Mouse (Mus musculus) midbrain, embryonic 10.5 days (tissue): ENCODE data around the gene Hist1h4i. TPM values are rescaled to one million over a fixed set of nuclear protein-coding genes. Genes with fewer than 3 reads are reported as not detected.

Experiments
- DNase-seq: peaks from one replicate; pipeline ENCODE4 v3.0.0-alpha.2; 2017; ENCODE audit warnings: low spot score
- H3K27ac ChIP-seq: fragments of 300-500 bp; sonication (generic); replicated peaks from 2 replicates; pipeline ENCODE4 v1.5.1; 2016; ENCODE audit warnings: mild to moderate bottlenecking
- H3K27me3 ChIP-seq: fragments of 300-500 bp; sonication (generic); 2 replicates; pipeline ENCODE4 v1.6.1; 2016; ENCODE audit warnings: low read depth, mild to moderate bottlenecking; ENCODE audit not compliant: poor library complexity, severe bottlenecking
- H3K36me3 ChIP-seq: fragments of 300-500 bp; sonication (generic); 2 replicates; pipeline ENCODE4 v1.6.1; 2016; ENCODE audit warnings: mild to moderate bottlenecking, moderate library complexity
- H3K4me1 ChIP-seq: fragments of 300-500 bp; sonication (generic); 2 replicates; pipeline ENCODE4 v1.6.1; 2016
- H3K4me3 ChIP-seq: fragments of 300-500 bp; sonication (generic); 2 replicates; pipeline ENCODE4 v1.5.1; 2016; ENCODE audit warnings: mild to moderate bottlenecking, moderate library complexity
- H3K9me3 ChIP-seq: fragments of 300-500 bp; sonication (generic); replicated peaks from 2 replicates; pipeline ENCODE4 v1.6.1; 2016; ENCODE audit warnings: mild to moderate bottlenecking
- WGBS: fragments of 180-500 bp; shearing (Covaris S2); methylation state at CpG from one replicate; pipeline ENCODE4 v1.1.7; 2016; 5-methylcytosine and 5-hydroxymethylcytosine counted together
- microRNA-seq: library from miRNA; unstranded; fragments of <30 nt; microRNA quantifications from one replicate; pipeline ENCODE4, GENCODE M21; 2017
- polyA plus RNA-seq: library from polyadenylated mRNA; unstranded; fragments of >200 nt; fragmentation: Nextera tagmentation; extraction: Ambion mirVana; gene quantifications from 2 replicates; pipeline ENCODE4 v1.2.1, GENCODE M21; 2016

Hist1h4i gene
- polyA plus RNA-seq, 1 experiment from 2014 or later: 52.5 TPM

GRCm38 (mm10) chr13:21998412-21998811, 42.8 kb downstream of the Hist1h4i start:
- peak; percentile 12 for DNase-seq
- WGBS: 18% methylated on average over 3 of the region's 3 CpGs
- Histone ChIP-seq H3K9me3 (no peaks in the 10 kb centered on the region), H3K4me1 (peaks cover 35% of the 10 kb centered on the region), H3K27me3 (peaks cover 96% of the 10 kb centered on the region), H3K4me3 (no peak overlapping the region), H3K36me3 (no peaks in the 10 kb centered on the region), H3K27ac (no peak overlapping the region)

- Histone ChIP-seq H3K27ac (no peak overlapping the region), H3K9me3 (no peaks in the 10 kb centered on the region), H3K4me3 (peak overlapping the region; percentile 55), H3K4me1 (peaks cover 35% of the 10 kb centered on the region), H3K36me3 (no peaks in the 10 kb centered on the region), H3K27me3 (peaks cover 95% of the 10 kb centered on the region)
- DNase-seq: no peak
- 4% methylated on average over 4 of the region's 4 CpGs for WGBS
Measured at GRCm38 (mm10) chr13:21997821-21998220, 43.3 kb downstream of the Hist1h4i start.

GRCm38 (mm10) chr13:21997201-21997820, 43.9 kb downstream of the Hist1h4i start:
- Histone ChIP-seq H3K27me3 (peaks cover 93% of the 10 kb centered on the region), H3K36me3 (no peaks in the 10 kb centered on the region), H3K4me1 (peaks cover 35% of the 10 kb centered on the region), H3K27ac (no peak overlapping the region), H3K9me3 (no peaks in the 10 kb centered on the region), H3K4me3 (peak overlapping the region; percentile 55)
- DNase-seq: peak; percentile 30
- WGBS: under 1% methylated on average over 21 of the region's 21 CpGs

GRCm38 (mm10) chr13:21996840-21997185, 44.3 kb downstream of the Hist1h4i start:
- H3K36me3 ChIP-seq: no peaks in the 10 kb centered on the region
- H3K9me3 ChIP-seq: no peaks in the 10 kb centered on the region
- no peak for DNase-seq
- H3K4me1 ChIP-seq: peaks cover 35% of the 10 kb centered on the region
- H3K4me3 ChIP-seq: peak overlapping the region; percentile 55
- H3K27me3 ChIP-seq: peaks cover 90% of the 10 kb centered on the region
- under 1% methylated on average over 13 of the region's 13 CpGs for WGBS
- H3K27ac ChIP-seq: no peak overlapping the region

- H3K9me3 ChIP-seq: no peaks in the 10 kb centered on the region
- H3K27ac ChIP-seq: no peak overlapping the region
- DNase-seq: peak; percentile 82
- peaks cover 90% of the 10 kb centered on the region for H3K27me3 ChIP-seq
- H3K36me3 ChIP-seq: no peaks in the 10 kb centered on the region
- peaks cover 35% of the 10 kb centered on the region for H3K4me1 ChIP-seq
- H3K4me3 ChIP-seq: peak overlapping the region; percentile 55
- WGBS: 4% methylated on average over 12 of the region's 12 CpGs
Measured at GRCm38 (mm10) chr13:21996101-21996839, 44.9 kb downstream of the Hist1h4i start.

- Histone ChIP-seq H3K4me3 (peak overlapping the region; percentile 55), H3K27ac (no peak overlapping the region), H3K9me3 (no peaks in the 10 kb centered on the region), H3K36me3 (no peaks in the 10 kb centered on the region), H3K4me1 (peaks cover 35% of the 10 kb centered on the region), H3K27me3 (peaks cover 88% of the 10 kb centered on the region)
- WGBS: 1% methylated on average over 21 of the region's 21 CpGs
- peak; percentile 70 for DNase-seq
Measured at GRCm38 (mm10) chr13:21995331-21995914, 45.7 kb downstream of the Hist1h4i start.

GRCm38 (mm10) chr13:21994896-21995295, 46.3 kb downstream of the Hist1h4i start:
- Histone ChIP-seq H3K4me3 (peak overlapping the region; percentile 55), H3K4me1 (peaks cover 35% of the 10 kb centered on the region), H3K27ac (no peak overlapping the region), H3K36me3 (no peaks in the 10 kb centered on the region), H3K9me3 (no peaks in the 10 kb centered on the region), H3K27me3 (peaks cover 86% of the 10 kb centered on the region)
- no peak for DNase-seq
- 3% methylated on average over 8 of the region's 8 CpGs for WGBS

GRCm38 (mm10) chr13:21993957-21994738, 47.0 kb downstream of the Hist1h4i start:
- peaks cover 78% of the 10 kb centered on the region for H3K27me3 ChIP-seq
- H3K4me1 ChIP-seq: peaks cover 35% of the 10 kb centered on the region
- peak overlapping the region; percentile 55 for H3K4me3 ChIP-seq
- no peaks in the 10 kb centered on the region for H3K36me3 ChIP-seq
- DNase-seq: peak; percentile 76
- H3K27ac ChIP-seq: no peak overlapping the region
- no peaks in the 10 kb centered on the region for H3K9me3 ChIP-seq
- 0% methylated on average over 22 of the region's 22 CpGs for WGBS

- no peak for DNase-seq
- WGBS: 81% methylated on average over 5 of the region's 5 CpGs
- no peaks in the 10 kb centered on the region for H3K9me3 ChIP-seq
- no peaks in the 10 kb centered on the region for H3K36me3 ChIP-seq
- peaks cover 72% of the 10 kb centered on the region for H3K27me3 ChIP-seq
- no peak overlapping the region for H3K27ac ChIP-seq
- H3K4me1 ChIP-seq: peaks cover 32% of the 10 kb centered on the region
- no peak overlapping the region for H3K4me3 ChIP-seq
Measured at GRCm38 (mm10) chr13:21992550-21992949, 48.6 kb downstream of the Hist1h4i start.

Small RNA genes lying within 50 kb of the gene (microRNA-seq; reads per million reads assigned to microRNA genes)
- not detected for gene Gm26300
- not detected for gene Gm44390
- not detected for gene Gm44486

Other genes with a start within 250 kb of the Hist1h4i start
- gene Hist1h2bq, start 231.2 kb downstream of the Hist1h4i start, polyA plus RNA-seq: 15.4 and 17.4 TPM in 2 replicates
- 1.6 TPM in 1 of 2 replicates, not detected in the other for gene Hist1h2ao, start 230.9 kb downstream of the Hist1h4i start, polyA plus RNA-seq
- gene Hist1h4m, start 229.6 kb downstream of the Hist1h4i start, polyA plus RNA-seq: not detected in 2 replicates
- gene Hist1h4n, start 209.2 kb downstream of the Hist1h4i start, polyA plus RNA-seq: 7.7 and 10.8 TPM in 2 replicates
- 5,863 and 6,710 TPM in 2 replicates for gene Hist1h2ap, start 207.9 kb downstream of the Hist1h4i start, polyA plus RNA-seq
- gene Hist1h2br, start 207.6 kb downstream of the Hist1h4i start, polyA plus RNA-seq: 15.6 and 19.0 TPM in 2 replicates
- gene Zfp184, start 96.3 kb downstream of the Hist1h4i start, polyA plus RNA-seq: 23.8 and 24.8 TPM in 2 replicates
- 0.11 TPM in 1 of 2 replicates, not detected in the other for gene Pom121l2, start 60.2 kb downstream of the Hist1h4i start, polyA plus RNA-seq
- gene Prss16, start 31.6 kb downstream of the Hist1h4i start, polyA plus RNA-seq: not detected in 2 replicates
- 10.6 and 11.4 TPM in 2 replicates for gene Hist1h2ah, start 5.8 kb downstream of the Hist1h4i start, polyA plus RNA-seq
- gene Hist1h2bk, start 5.5 kb downstream of the Hist1h4i start, polyA plus RNA-seq: 9.4 and 9.7 TPM in 2 replicates
- 64.8 and 64.9 TPM in 2 replicates for gene Hist1h2ag, start 1.6 kb upstream of the Hist1h4i start, polyA plus RNA-seq
- 14.7 and 16.2 TPM in 2 replicates for gene Hist1h2bj, start 1.9 kb upstream of the Hist1h4i start, polyA plus RNA-seq
- gene Vmn1r188, start 43.1 kb upstream of the Hist1h4i start, polyA plus RNA-seq: not detected in 2 replicates
- not detected in 2 replicates for gene Vmn1r189, start 64.5 kb upstream of the Hist1h4i start, polyA plus RNA-seq
- not detected in 2 replicates for gene Vmn1r191, start 142.6 kb upstream of the Hist1h4i start, polyA plus RNA-seq
- gene Vmn1r192, start 149.8 kb upstream of the Hist1h4i start, polyA plus RNA-seq: not detected in 2 replicates
- gene Vmn1r193, start 181.8 kb upstream of the Hist1h4i start, polyA plus RNA-seq: not detected in 2 replicates
- not detected in 2 replicates for gene Vmn1r194, start 202.9 kb upstream of the Hist1h4i start, polyA plus RNA-seq
- not detected in 2 replicates for gene Vmn1r195, start 229.2 kb upstream of the Hist1h4i start, polyA plus RNA-seq
- gene Vmn1r196, start 248.6 kb upstream of the Hist1h4i start, polyA plus RNA-seq: not detected in 2 replicates